Mouse (Mus musculus) left cerebral cortex, adult 2 months (tissue): ENCODE measurements around the gene Alox8. TPM values are rescaled to one million over a fixed set of nuclear protein-coding genes. Genes with fewer than 3 reads are reported as not detected.
A peak's percentile ranks its signal among the peaks of the same experiment; 100 is the strongest.

Experiments
- DNase-seq, 2 experiments: peaks; one replicate each; pipeline ENCODE4 v3.0.0; 2021 to 2022; ENCODE audit warnings: low spot score in 2 of 2, mixed read lengths in 1 of 2; ENCODE audit errors: extremely low spot score in 1 of 2
- H3K27ac ChIP-seq: fragments of 200-600 bp; 2 replicates; pipeline ENCODE4 v1.8.1; 2022
- H3K4me3 ChIP-seq: fragments of 200-600 bp; 2 replicates; pipeline ENCODE4 v1.8.1; 2022
- CTCF ChIP-seq: fragments of 200-600 bp; IDR thresholded peaks from 2 replicates; pipeline ENCODE4 v1.8.1; 2022; ENCODE audit warnings: antibody characterized with exemption, mild to moderate bottlenecking, moderate library complexity
- intact Hi-C: fragments of 180-260 bp; cut with DNase I; formaldehyde crosslinking; loops from one replicate; pipeline ENCODE4 v1.15.1; 2025
- total RNA-seq, 2 experiments: library from RNA; stranded (reverse); gene quantifications; 2 replicates each; pipeline ENCODE4 v1.2.3; 2021

Alox8 gene
- total RNA-seq, 2 experiments from 2014 or later: 6.1 to 6.4 TPM

GRCm38 (mm10) chr11:69178525-69178924, 19.1 kb downstream of the Alox8 start:
- DNase-seq: no peak
- intact Hi-C loops: no loop called here
- no peak for TF ChIP-seq CTCF
- H3K4me3 ChIP-seq: no peak overlapping the region
- no peak overlapping the region for H3K27ac ChIP-seq

GRCm38 (mm10) chr11:69174722-69175121, 22.9 kb downstream of the Alox8 start:
- H3K4me3 ChIP-seq: no peak overlapping the region
- no peak for TF ChIP-seq CTCF
- intact Hi-C loops: no loop called here
- no peak overlapping the region for H3K27ac ChIP-seq
- no peak for DNase-seq

GRCm38 (mm10) chr11:69172606-69173005, 25.0 kb downstream of the Alox8 start:
- intact Hi-C loops: no loop called here
- TF ChIP-seq CTCF: no peak

GRCm38 (mm10) chr11:69171626-69172025, 26.0 kb downstream of the Alox8 start:
- Histone ChIP-seq H3K4me3 (no peak overlapping the region), H3K27ac (no peak overlapping the region)
- intact Hi-C loops: no loop called here
- peak in 1 of 2 experiments; percentile 58 for DNase-seq
- TF ChIP-seq CTCF: peak; percentile 88

More at GRCm38 (mm10) chr11:69172606-69173005, 25.0 kb downstream of the Alox8 start:
- H3K4me3 ChIP-seq: no peak overlapping the region
- DNase-seq: no peak
- no peak overlapping the region for H3K27ac ChIP-seq

GRCm38 (mm10) chr11:69169313-69169712, 28.3 kb downstream of the Alox8 start:
- intact Hi-C loops: no loop called here
- Histone ChIP-seq H3K4me3 (no peak overlapping the region), H3K27ac (no peak overlapping the region)
- DNase-seq: peak; percentile 27 to 72
- no peak for TF ChIP-seq CTCF

- intact Hi-C loops: no loop called here
- no peak for TF ChIP-seq CTCF
Measured at GRCm38 (mm10) chr11:69156800-69157199, 40.8 kb downstream of the Alox8 start, which contains the start of gene Alox12b. Gene Alox12b (plus strand): TSS chr11:69156989.

GRCm38 (mm10) chr11:69155351-69155750, 42.3 kb downstream of the Alox8 start:
- H3K27ac ChIP-seq: peak overlapping the region; percentile 57
- intact Hi-C loops: no loop called here

More at GRCm38 (mm10) chr11:69156800-69157199, 40.8 kb downstream of the Alox8 start, which contains the start of gene Alox12b:
- peak within 1 kb of the TSS; percentile 24 for H3K27ac ChIP-seq
- peak in 1 of 2 experiments; percentile 43 for DNase-seq
- H3K4me3 ChIP-seq: peak within 1 kb of the TSS; percentile 26

GRCm38 (mm10) chr11:69153831-69154230, 43.8 kb downstream of the Alox8 start:
- H3K4me3 ChIP-seq: no peak overlapping the region
- no peak overlapping the region for H3K27ac ChIP-seq
- intact Hi-C loops: no loop called here
- TF ChIP-seq CTCF: no peak
- DNase-seq: no peak

More at GRCm38 (mm10) chr11:69155351-69155750, 42.3 kb downstream of the Alox8 start:
- no peak overlapping the region for H3K4me3 ChIP-seq
- TF ChIP-seq CTCF: no peak
- DNase-seq: no peak

- no peak for TF ChIP-seq CTCF
- no peak for DNase-seq
- Histone ChIP-seq H3K4me3 (peak overlapping the region; percentile 32), H3K27ac (no peak overlapping the region)
- intact Hi-C loops: no loop called here
Measured at GRCm38 (mm10) chr11:69151004-69151403, 46.6 kb downstream of the Alox8 start.

- peak; percentile 54 to 70 for DNase-seq
- no peak overlapping the region for H3K27ac ChIP-seq
- TF ChIP-seq CTCF: peak; percentile 73
- intact Hi-C loops: loop anchor here (1.0 kb wide), 1 partner anchor 25 kb away; the partner anchor contains the start of gene Aloxe3
- H3K4me3 ChIP-seq: peak overlapping the region; percentile 32
Measured at GRCm38 (mm10) chr11:69150444-69150843, 47.2 kb downstream of the Alox8 start.

GRCm38 (mm10) chr11:69149728-69150127, 47.9 kb downstream of the Alox8 start:
- intact Hi-C loops: loop anchor here (1.0 kb wide), 1 partner anchor 24 kb away; the partner anchor contains the start of gene Aloxe3
- no peak for TF ChIP-seq CTCF
- no peak for DNase-seq
- Histone ChIP-seq H3K27ac (no peak overlapping the region), H3K4me3 (no peak overlapping the region)

- no peak overlapping the region for H3K4me3 ChIP-seq
- no peak for DNase-seq
- intact Hi-C loops: no loop called here
- H3K27ac ChIP-seq: no peak overlapping the region
- no peak for TF ChIP-seq CTCF
Measured at GRCm38 (mm10) chr11:69148451-69148960, 49.1 kb downstream of the Alox8 start.

GRCm38 (mm10) chr11:69147546-69147945, 50.1 kb downstream of the Alox8 start:
- DNase-seq: no peak
- intact Hi-C loops: no loop called here
- H3K4me3 ChIP-seq: no peak overlapping the region
- no peak for TF ChIP-seq CTCF
- no peak overlapping the region for H3K27ac ChIP-seq
